Mouse (Mus musculus) G1E (cell line): ENCODE measurements around the gene Matn4.

ENCODE experiments used
- CTCF ChIP-seq: IDR thresholded peaks from 2 replicates; pipeline ENCODE4 v1.5.1; 2012; ENCODE audit warnings: low read depth, low read length, inconsistent platforms, mixed read lengths
- GATA1 ChIP-seq: IDR thresholded peaks from 2 replicates; pipeline ENCODE4 v1.6.1; 2012; ENCODE audit warnings: borderline replicate concordance, low read length, inconsistent platforms, mixed read lengths
- GATA2 ChIP-seq: IDR thresholded peaks from 2 replicates; pipeline ENCODE4 v1.6.1; 2012; ENCODE audit warnings: low read depth, low read length, inconsistent platforms, borderline replicate concordance
- POLR2AphosphoS5 ChIP-seq: IDR thresholded peaks from 2 replicates; pipeline ENCODE4 v1.6.1; 2012; ENCODE audit warnings: low read depth, low read length, inconsistent platforms; ENCODE audit not compliant: insufficient replicate concordance
- TAL1 ChIP-seq: conservative IDR thresholded peaks from 2 replicates; pipeline ENCODE4 v1.6.1; 2012; ENCODE audit warnings: low read depth, low read length, inconsistent platforms, mixed read lengths

DNA sequence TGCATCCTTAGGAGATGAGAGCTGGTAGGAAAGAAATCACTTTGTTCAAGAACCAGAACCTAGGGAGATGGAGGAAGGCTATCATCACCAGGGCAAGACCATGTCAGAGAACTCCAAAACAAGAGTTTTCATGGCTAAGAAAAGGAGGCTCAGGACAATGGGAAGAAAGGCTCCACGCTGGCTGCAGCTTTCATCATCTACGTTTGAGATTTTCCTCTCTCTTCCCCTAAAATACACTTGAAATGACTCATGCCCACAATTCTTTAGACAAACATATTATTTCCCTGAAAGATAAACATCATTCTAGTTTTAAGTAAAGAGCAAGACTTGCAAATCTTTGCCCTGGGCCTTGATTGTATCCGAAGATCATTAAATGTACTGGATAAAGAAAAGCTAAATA is 33.6 kb downstream of the Matn4 start:
- TF ChIP-seq TAL1 (no peak), CTCF (no peak), GATA2 (no peak), GATA1 (no peak), POLR2AphosphoS5 (no peak)
